Mouse (Mus musculus) liver, embryonic 16.5 days (tissue): ENCODE data around the gene Ampd1. TPM values are rescaled to one million over a fixed set of nuclear protein-coding genes. Genes with fewer than 3 reads are reported as not detected.

Experiments used
- ATAC-seq: fragments of 200-750 bp; cut with Nextera tagmentation; 2 replicates; pipeline ENCODE4 v1.8.0; 2017; ENCODE audit warnings: low read depth, mild to moderate bottlenecking, moderate number of reproducible peaks, moderate library complexity
- H3K27ac ChIP-seq: fragments of 300-500 bp; sonication (generic); 2 replicates; pipeline ENCODE4 v1.5.1; 2014; ENCODE audit warnings: mild to moderate bottlenecking, low read length
- H3K27me3 ChIP-seq: fragments of 300-500 bp; sonication (generic); 2 replicates; pipeline ENCODE4 v1.6.1; 2014; ENCODE audit warnings: low read depth, low read length, mixed read lengths; ENCODE audit not compliant: control insufficient read depth, insufficient read depth
- H3K36me3 ChIP-seq: fragments of 300-500 bp; sonication (generic); 2 replicates; pipeline ENCODE4 v1.6.1; 2014; ENCODE audit warnings: mild to moderate bottlenecking; ENCODE audit not compliant: control insufficient read depth, insufficient read depth
- H3K4me1 ChIP-seq: fragments of 300-500 bp; sonication (generic); 2 replicates; pipeline ENCODE4 v1.6.1; 2014; ENCODE audit warnings: low read depth, low read length, mixed read lengths; ENCODE audit not compliant: control insufficient read depth
- H3K4me2 ChIP-seq: fragments of 300-500 bp; sonication (generic); 2 replicates; pipeline ENCODE4 v1.6.1; 2014; ENCODE audit warnings: low read depth, low read length, mixed read lengths
- H3K4me3 ChIP-seq: fragments of 300-500 bp; sonication (generic); 2 replicates; pipeline ENCODE4 v1.5.1; 2014; ENCODE audit warnings: low read depth, mild to moderate bottlenecking, low read length
- H3K9ac ChIP-seq: fragments of 300-500 bp; sonication (generic); 2 replicates; pipeline ENCODE4 v1.6.1; 2014; ENCODE audit warnings: low read depth, low read length
- H3K9me3 ChIP-seq: fragments of 300-500 bp; sonication (generic); replicated peaks from 2 replicates; pipeline ENCODE4 v1.6.1; 2016; ENCODE audit warnings: low read length; ENCODE audit not compliant: control insufficient read depth
- WGBS: fragments of 180-500 bp; shearing (Covaris S2); extraction: QIAGEN DNeasy Blood & Tissue Kit; methylation state at CpG from one replicate; pipeline ENCODE4 v1.1.7; 2014; ENCODE audit not compliant: insufficient replicate concordance; 5-methylcytosine and 5-hydroxymethylcytosine counted together
- polyA plus RNA-seq: library from polyadenylated mRNA; unstranded; fragments of >200 nt; fragmentation: Nextera tagmentation; extraction: Ambion mirVana; gene quantifications from 2 replicates; pipeline ENCODE4 v1.2.1, GENCODE M21; 2015

Ampd1 gene
- polyA plus RNA-seq, 1 experiment from 2014 or later = 1.6 TPM

GRCm38 (mm10) chr3:103123636-103124035 lies 49.8 kb downstream of the Ampd1 start:
- Histone ChIP-seq H3K36me3 (no peaks in the 10 kb centered on the region), H3K27ac (peak overlapping the region; percentile 4; the same call in 1 of the 2 replicates), H3K27me3 (no peaks in the 10 kb centered on the region), H3K4me1 (peaks cover 27% of the 10 kb centered on the region), H3K9me3 (no peaks in the 10 kb centered on the region), H3K9ac (no peak overlapping the region), H3K4me2 (no peak overlapping the region), H3K4me3 (no peak overlapping the region)
- 81% methylated on average over 3 of the region's 3 CpGs for WGBS
- no peak for ATAC-seq

- no peak overlapping the region for H3K4me2 ChIP-seq
- no peak overlapping the region for H3K27ac ChIP-seq
- WGBS = 90% methylated on average over 3 of the region's 3 CpGs
- ATAC-seq = no peak
- no peaks in the 10 kb centered on the region for H3K27me3 ChIP-seq
- peaks cover 39% of the 10 kb centered on the region for H3K4me1 ChIP-seq
- H3K9me3 ChIP-seq = no peaks in the 10 kb centered on the region
- H3K36me3 ChIP-seq = no peaks in the 10 kb centered on the region
- H3K4me3 ChIP-seq = no peak overlapping the region
- H3K9ac ChIP-seq = no peak overlapping the region
These were observed 52.3 kb downstream of the Ampd1 start for GRCm38 (mm10) chr3:103126138-103126537.

- no peaks in the 10 kb centered on the region for H3K9me3 ChIP-seq
- peak overlapping the region; percentile 99 for H3K27ac ChIP-seq
- no peaks in the 10 kb centered on the region for H3K27me3 ChIP-seq
- no peak overlapping the region for H3K4me3 ChIP-seq
- 59% methylated on average over 2 of the region's 2 CpGs for WGBS
- ATAC-seq = no peak
- H3K36me3 ChIP-seq = peaks cover 9% of the 10 kb centered on the region
- peaks cover 47% of the 10 kb centered on the region for H3K4me1 ChIP-seq
- no peak overlapping the region for H3K4me2 ChIP-seq
- H3K9ac ChIP-seq = no peak overlapping the region
These were observed 53.4 kb downstream of the Ampd1 start for GRCm38 (mm10) chr3:103127177-103127576.

GRCm38 (mm10) chr3:103127721-103128120 lies 53.9 kb downstream of the Ampd1 start:
- 83% methylated on average over 5 of the region's 5 CpGs for WGBS
- Histone ChIP-seq H3K36me3 (peaks cover 14% of the 10 kb centered on the region), H3K9ac (no peak overlapping the region), H3K9me3 (no peaks in the 10 kb centered on the region), H3K27me3 (no peaks in the 10 kb centered on the region), H3K4me3 (no peak overlapping the region), H3K4me1 (peaks cover 49% of the 10 kb centered on the region), H3K27ac (peak overlapping the region; percentile 99), H3K4me2 (no peak overlapping the region)
- ATAC-seq = no peak

- Histone ChIP-seq H3K4me2 (peak overlapping the region; percentile 4; the same call in 1 of the 2 replicates), H3K9me3 (no peaks in the 10 kb centered on the region), H3K27ac (peak overlapping the region; percentile 99), H3K4me1 (peaks cover 49% of the 10 kb centered on the region), H3K27me3 (no peaks in the 10 kb centered on the region), H3K36me3 (peaks cover 15% of the 10 kb centered on the region), H3K9ac (peak overlapping the region; percentile 22; the same call in 1 of the 2 replicates), H3K4me3 (no peak overlapping the region)
- ATAC-seq = no peak
- 60% methylated on average over 4 of the region's 4 CpGs for WGBS
These were observed 54.4 kb downstream of the Ampd1 start for GRCm38 (mm10) chr3:103128251-103128650.

GRCm38 (mm10) chr3:103129367-103130159 lies 55.7 kb downstream of the Ampd1 start:
- H3K4me1 ChIP-seq = peaks cover 44% of the 10 kb centered on the region
- H3K4me3 ChIP-seq = peak overlapping the region; percentile 62
- WGBS = 18% methylated on average over 8 of the region's 8 CpGs
- H3K36me3 ChIP-seq = peaks cover 19% of the 10 kb centered on the region
- H3K9me3 ChIP-seq = no peaks in the 10 kb centered on the region
- peak overlapping the region; percentile 73 for H3K9ac ChIP-seq
- no peaks in the 10 kb centered on the region for H3K27me3 ChIP-seq
- ATAC-seq = peak; percentile 96
- peak overlapping the region; percentile 99 for H3K27ac ChIP-seq
- peak overlapping the region; percentile 64 for H3K4me2 ChIP-seq

- Histone ChIP-seq H3K9ac (peak overlapping the region; percentile 73), H3K9me3 (no peaks in the 10 kb centered on the region), H3K27ac (peak overlapping the region; percentile 99), H3K4me2 (peak overlapping the region; percentile 64), H3K27me3 (no peaks in the 10 kb centered on the region), H3K4me3 (peak overlapping the region; percentile 62), H3K36me3 (peaks cover 19% of the 10 kb centered on the region), H3K4me1 (peaks cover 44% of the 10 kb centered on the region)
- peak; percentile 91 for ATAC-seq
- WGBS = 19% methylated on average over 6 of the region's 6 CpGs
These were observed 56.5 kb downstream of the Ampd1 start for GRCm38 (mm10) chr3:103130236-103130751.

- Histone ChIP-seq H3K9ac (no peak overlapping the region), H3K36me3 (peaks cover 32% of the 10 kb centered on the region), H3K4me1 (peaks cover 32% of the 10 kb centered on the region), H3K27ac (no peak overlapping the region; the same call in 1 of the 2 replicates), H3K9me3 (no peaks in the 10 kb centered on the region), H3K4me3 (peak overlapping the region; percentile 62), H3K27me3 (no peaks in the 10 kb centered on the region), H3K4me2 (peak overlapping the region; percentile 64; the same call in 1 of the 2 replicates)
- ATAC-seq = no peak
- WGBS = 89% methylated on average over 10 of the region's 10 CpGs
These were observed 59.3 kb downstream of the Ampd1 start for GRCm38 (mm10) chr3:103133098-103133497.
